Mouse (Mus musculus) spleen, postnatal 14 days (tissue): ENCODE data around the gene Tmem14a.
"Not testable (repeated sequence)": the region's sequence is repeated elsewhere in the genome, so short reads cannot be mapped to it uniquely, and the experiment has no call there.

ENCODE experiments used
- DNase-seq, 2 experiments: peaks; one replicate each; pipeline ENCODE4 v3.0.0; 2021 to 2022; ENCODE audit warnings: low spot score in 2 of 2

Tmem14a gene

DNA sequence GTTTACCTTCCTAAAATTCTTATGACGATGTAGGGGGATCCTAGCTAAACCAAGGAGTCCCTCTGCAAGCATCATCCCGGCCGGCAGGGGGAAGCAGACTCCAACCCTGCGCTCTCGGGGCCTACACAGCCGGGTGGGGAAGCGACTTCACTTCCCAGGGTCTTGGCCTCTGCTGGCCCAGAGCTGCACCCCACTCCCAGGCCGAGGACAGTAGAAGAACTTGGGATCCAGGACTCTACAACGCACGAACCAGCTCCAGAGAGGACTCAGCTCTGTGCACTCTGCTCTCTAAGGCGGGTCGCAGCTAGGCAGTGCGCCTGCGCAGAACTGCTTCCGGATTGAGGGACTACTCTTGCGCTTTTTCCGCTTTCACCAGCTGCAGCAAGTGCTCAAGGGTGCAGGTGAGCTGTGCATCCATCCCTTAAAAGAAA is at the start of gene Tmem14a:
Gene Tmem14a (plus strand): TSS at position 87 of the 431 bp plus-strand sequence.
- DNase-seq: peak; percentile 71 to 80

- no peak for DNase-seq
These were observed 33.2 kb upstream of the Tmem14a start for GRCm38 (mm10) chr1:21185196-21185595.

GRCm38 (mm10) chr1:21206241-21206640 is 12.1 kb upstream of the Tmem14a start:
- DNase-seq: no peak

DNA sequence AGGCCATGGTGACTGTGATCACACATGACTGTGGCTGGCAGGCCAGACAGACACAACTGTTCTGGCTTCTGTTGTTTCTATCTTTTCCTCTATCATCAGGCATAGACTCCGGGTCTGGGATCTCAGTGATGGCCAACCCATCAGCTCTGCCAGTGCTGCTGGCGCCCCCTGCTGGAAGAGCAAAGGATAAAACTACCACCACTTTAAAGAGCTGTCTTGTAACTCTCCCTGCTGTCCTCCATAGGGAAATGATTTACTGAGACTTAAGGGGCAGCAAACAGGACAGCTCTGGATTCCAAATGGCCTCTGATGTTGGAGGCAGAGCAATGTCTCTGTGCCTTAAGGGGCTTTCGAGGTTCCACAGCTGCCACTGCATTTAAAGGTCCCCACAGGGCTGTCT is 4.8 kb upstream of the Tmem14a start:
- not testable (repeated sequence) for DNase-seq

GRCm38 (mm10) chr1:21213991-21214692 is 4.2 kb upstream of the Tmem14a start:
- DNase-seq: not testable (repeated sequence)

- DNase-seq: no peak
These were observed 9.5 kb downstream of the Tmem14a start for GRCm38 (mm10) chr1:21227756-21228395.

DNA sequence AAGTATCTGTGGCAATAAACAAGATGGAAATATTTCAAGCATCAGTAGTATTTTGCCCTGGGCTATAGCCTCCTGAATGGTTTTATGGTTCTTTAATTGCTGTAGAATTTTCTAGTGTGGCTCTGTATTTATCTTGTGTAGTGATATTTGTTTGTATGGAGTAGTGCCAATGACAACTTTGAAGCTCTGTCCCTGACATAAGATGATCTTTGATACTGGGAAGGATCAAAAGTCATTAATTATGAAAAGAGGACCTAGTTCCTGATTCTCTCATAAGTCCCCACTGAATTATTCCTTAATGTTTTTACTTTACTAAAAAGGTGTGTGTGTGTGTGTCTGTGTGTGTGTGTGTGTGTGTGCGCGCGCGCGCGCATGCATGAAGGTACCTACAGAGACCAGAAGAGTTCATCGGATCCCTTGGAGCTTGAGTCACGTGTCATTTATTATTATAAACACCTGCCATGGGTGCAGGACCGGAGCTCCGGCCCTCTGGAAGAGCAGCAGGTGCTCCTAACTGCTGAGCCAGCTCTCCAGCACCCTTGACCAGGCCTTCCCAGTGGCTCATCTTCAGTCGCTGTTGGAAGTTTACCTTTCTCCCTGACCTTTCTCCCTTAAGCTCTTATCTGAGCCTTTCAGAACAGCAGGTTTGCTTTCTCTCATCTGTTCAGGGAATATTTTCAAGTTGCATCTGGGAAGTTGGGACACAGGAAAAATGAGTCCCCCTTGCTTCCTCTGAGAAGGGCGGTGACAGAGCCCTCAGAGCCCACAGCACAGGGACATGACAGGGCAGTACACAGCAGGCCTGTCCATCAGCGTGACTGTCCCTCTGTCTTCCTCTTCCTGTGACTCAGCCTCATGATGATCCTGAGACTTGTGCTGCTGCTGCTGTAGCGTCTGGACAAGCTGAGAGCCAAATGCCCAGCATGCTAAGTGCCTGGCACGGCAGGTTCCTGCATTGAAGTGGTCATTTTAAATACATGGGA is 10.7 kb downstream of the Tmem14a start:
- DNase-seq: not testable (repeated sequence)

DNA sequence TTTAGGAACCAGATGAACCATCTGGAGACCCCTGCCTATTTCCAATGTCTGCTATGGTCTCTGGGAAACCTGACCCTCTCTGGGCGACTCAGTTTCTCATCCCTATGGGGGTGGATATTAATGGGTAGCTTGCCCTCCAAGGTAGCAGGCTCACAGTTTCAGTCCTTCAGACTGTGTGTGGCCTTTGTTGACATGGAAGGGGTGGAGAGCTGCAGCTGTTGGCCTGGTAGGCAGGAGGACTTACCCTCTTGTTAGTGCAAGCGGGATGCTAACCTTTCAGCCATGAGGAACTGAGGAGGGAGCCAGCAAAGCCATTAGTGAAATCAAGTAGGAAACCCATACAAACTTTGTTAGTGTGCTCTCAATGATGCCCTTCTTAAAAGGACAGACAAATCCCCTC is 12.0 kb downstream of the Tmem14a start:
- no peak for DNase-seq

GRCm38 (mm10) chr1:21231744-21232464 is 13.5 kb downstream of the Tmem14a start:
- DNase-seq: no peak

DNA sequence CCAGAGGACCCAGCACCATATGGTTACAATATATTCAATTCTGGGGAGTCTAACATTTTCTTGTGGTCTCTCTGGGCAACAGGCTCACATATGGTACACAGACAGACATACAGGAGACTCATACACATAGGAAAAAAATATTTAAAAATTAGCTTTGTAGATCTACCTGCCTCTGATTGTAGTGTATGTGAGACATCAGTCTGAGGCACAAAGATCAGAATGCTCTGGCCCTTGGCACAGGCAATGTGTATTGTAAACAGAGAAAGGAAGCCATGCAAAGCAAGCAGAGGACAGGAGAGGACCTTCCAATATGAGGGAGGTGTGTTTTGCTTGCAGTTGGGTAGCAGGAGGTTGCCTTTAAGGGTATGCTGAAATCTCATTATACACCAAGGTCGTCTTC is 14.1 kb downstream of the Tmem14a start:
- DNase-seq: no peak

DNA sequence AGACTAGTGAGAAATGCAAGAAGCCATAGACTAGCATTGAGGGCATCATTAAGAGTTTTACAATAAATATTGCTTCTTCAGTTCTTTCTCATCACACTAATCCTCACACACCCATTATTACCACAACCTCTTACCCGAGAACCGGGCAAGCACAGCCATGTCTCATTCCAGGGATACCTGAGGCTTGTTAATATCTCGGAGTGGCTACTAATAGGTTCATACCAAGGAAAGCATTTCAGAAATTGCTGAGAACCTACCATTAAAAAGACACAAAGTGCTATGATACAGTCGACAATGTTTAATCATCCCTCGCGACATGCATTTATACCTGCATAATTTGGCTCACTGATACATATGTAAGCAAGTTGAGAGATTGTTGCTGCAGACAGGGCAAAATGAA is 17.0 kb downstream of the Tmem14a start:
- no peak for DNase-seq

GRCm38 (mm10) chr1:21239911-21240898 is 21.8 kb downstream of the Tmem14a start, which contains the start of gene Gsta3:
Gsta3 (plus strand) TSS chr1:21240589.
- no peak for DNase-seq

GRCm38 (mm10) chr1:21241096-21241495 is 22.7 kb downstream of the Tmem14a start:
- no peak for DNase-seq

DNA sequence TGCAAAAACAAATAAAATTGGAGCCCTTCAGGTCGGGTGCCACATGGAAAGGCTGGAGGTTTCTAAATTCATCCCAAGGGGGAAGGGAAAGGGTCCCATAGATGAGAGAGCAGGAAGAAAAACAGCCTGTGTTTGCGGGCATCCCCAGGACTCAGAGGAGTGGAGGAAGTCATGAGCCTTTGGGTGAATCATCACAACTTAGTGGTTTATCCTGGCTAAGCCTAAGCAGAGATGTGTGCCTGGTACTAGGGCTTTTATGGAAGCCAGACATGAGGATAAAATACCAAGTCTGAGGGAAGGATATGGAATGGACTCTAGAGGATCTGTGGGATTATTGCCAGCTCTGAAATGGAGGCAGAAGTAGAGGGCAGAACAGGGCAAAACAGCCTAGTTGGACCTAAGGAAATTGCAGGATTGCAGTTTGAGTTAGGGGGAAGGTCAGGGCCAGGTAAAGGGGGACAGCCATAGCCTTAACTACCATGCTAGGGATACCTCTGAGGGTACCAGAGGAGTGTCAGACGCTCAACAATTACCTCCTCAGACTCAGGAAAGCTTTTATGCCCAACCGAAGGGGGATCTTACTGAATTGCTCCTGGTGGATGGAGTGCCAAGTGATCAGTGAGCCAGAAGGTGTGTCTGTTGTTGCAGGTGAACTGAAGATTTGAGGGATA is 26.1 kb downstream of the Tmem14a start:
- no peak for DNase-seq

GRCm38 (mm10) chr1:21246136-21246535 is 27.8 kb downstream of the Tmem14a start:
- DNase-seq: no peak

- no peak for DNase-seq
These were observed 29.5 kb downstream of the Tmem14a start for GRCm38 (mm10) chr1:21247896-21248295.

DNA sequence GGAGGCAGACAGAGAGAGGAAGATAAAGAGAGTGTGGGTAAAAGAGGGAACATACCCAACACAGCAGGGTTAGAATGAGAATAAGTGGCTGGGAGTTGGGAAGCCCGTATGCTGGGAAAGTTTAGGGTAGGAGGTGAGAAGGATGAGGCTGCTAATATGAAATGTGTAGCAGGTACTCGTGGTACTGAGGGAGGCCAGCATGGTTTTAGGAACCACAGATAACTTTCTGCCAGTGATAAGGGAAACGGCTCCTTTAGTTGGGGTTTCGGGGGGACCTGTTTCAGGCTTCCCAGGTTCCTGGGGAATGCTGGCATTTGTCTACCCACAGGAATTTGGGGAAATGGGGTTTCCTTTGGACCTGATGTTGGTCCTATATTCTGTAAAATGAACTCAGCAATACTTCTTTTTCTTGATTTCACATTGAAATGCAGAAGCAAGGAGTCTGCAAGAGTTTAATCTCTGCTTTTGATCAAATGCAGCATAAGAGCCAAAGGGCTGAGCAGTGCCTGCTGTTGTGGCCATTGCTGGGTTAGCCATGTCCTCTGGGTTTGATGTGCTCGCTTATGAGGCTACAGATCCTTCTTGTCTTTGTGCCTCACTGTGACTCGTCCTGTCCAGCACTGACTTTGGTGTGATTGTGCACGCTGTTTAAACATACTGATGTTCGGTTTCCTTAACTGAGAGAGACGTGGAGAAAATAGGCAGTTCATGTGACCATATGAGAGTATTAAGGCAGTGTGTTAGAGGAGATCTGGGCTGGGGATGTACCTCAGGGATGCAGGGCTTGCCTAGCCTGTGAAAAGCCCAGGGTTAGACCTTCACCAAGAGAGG is 30.4 kb downstream of the Tmem14a start:
- DNase-seq: no peak

GRCm38 (mm10) chr1:21251661-21252060 is 33.3 kb downstream of the Tmem14a start:
- DNase-seq: no peak
